Mouse (Mus musculus) ES-Bruce4 (cell line): ENCODE measurements around the gene Prpf8. TPM values are rescaled to one million over a fixed set of nuclear protein-coding genes. Genes with fewer than 3 reads are reported as not detected.

Experiments
- H3K27ac ChIP-seq: 2 replicates; pipeline ENCODE4 v1.5.1; 2012; ENCODE audit warnings: low read length, inconsistent platforms; ENCODE audit not compliant: insufficient read depth
- H3K27me3 ChIP-seq: 2 replicates; pipeline ENCODE4 v1.6.1; 2012; ENCODE audit warnings: mild to moderate bottlenecking, low read length, inconsistent platforms; ENCODE audit not compliant: control insufficient read depth, poor library complexity, insufficient read depth, severe bottlenecking
- H3K36me3 ChIP-seq: 2 replicates; pipeline ENCODE4 v1.6.1; 2012; ENCODE audit warnings: inconsistent platforms, mild to moderate bottlenecking, low read length, moderate library complexity; ENCODE audit not compliant: control insufficient read depth, poor library complexity, insufficient read depth, severe bottlenecking
- H3K4me1 ChIP-seq: one replicate; pipeline ENCODE4 v1.8.1; 2011; ENCODE audit warnings: low read length; ENCODE audit not compliant: control insufficient read depth, insufficient read depth
- H3K4me3 ChIP-seq: 2 replicates; pipeline ENCODE4 v1.5.1; 2011; ENCODE audit warnings: low read depth, mild to moderate bottlenecking, low read length
- H3K9ac ChIP-seq: 2 replicates; pipeline ENCODE4 v1.6.1; 2012; ENCODE audit warnings: low read depth, mild to moderate bottlenecking, inconsistent platforms; ENCODE audit not compliant: poor library complexity, severe bottlenecking
- H3K9me3 ChIP-seq: replicated peaks from 2 replicates; pipeline ENCODE4 v1.6.1; 2012; ENCODE audit warnings: mild to moderate bottlenecking, low read length, inconsistent platforms; ENCODE audit not compliant: control insufficient read depth, poor library complexity, insufficient read depth, severe bottlenecking
- CTCF ChIP-seq: IDR thresholded peaks from one replicate; pipeline ENCODE4 v1.8.1; 2011; ENCODE audit warnings: low read depth, low read length
- EP300 ChIP-seq: IDR thresholded peaks from 2 replicates; pipeline ENCODE4 v1.6.1; 2011; ENCODE audit warnings: low read depth, low read length; ENCODE audit not compliant: insufficient read depth
- POLR2A ChIP-seq: IDR thresholded peaks from one replicate; pipeline ENCODE4 v1.8.1; 2011; ENCODE audit warnings: low read length; ENCODE audit not compliant: insufficient read depth
- polyA plus RNA-seq: library from polyadenylated mRNA; stranded (reverse); fragments of >200 nt; gene quantifications from 2 replicates; pipeline ENCODE4 v1.2.4, GENCODE M21; 2011; ENCODE audit warnings: low read depth; ENCODE audit not compliant: missing spikeins, insufficient read depth, insufficient read length

Gene Prpf8
- polyA plus RNA-seq, 1 experiment, result 212 TPM

DNA sequence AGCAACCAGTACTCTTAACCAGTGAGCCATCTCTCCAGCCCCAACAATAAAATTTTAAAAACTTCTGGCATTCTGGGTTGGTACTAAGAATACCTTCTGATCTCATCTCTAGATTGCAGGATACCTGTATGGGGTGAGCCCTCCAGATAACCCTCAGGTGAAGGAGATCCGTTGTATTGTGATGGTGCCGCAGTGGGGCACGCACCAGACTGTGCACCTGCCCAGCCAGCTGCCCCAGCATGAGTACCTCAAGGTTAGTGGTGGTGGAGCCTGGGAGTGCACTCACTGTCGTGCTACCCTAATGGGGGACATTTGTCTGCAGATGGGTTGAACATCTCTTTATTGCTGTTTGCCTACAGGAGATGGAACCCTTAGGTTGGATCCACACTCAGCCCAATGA, 21.5 kb downstream of the Prpf8 start:
- TF ChIP-seq CTCF (no peak), POLR2A (no peak), EP300 (no peak)
- no peaks in the 10 kb centered on the region for H3K27me3 ChIP-seq
- H3K36me3 ChIP-seq, result peaks cover 46% of the 10 kb centered on the region
- no peak overlapping the region for H3K4me3 ChIP-seq
- no peaks in the 10 kb centered on the region for H3K9me3 ChIP-seq
- no peaks in the 10 kb centered on the region for H3K4me1 ChIP-seq
- no peak overlapping the region for H3K27ac ChIP-seq
- H3K9ac ChIP-seq, result no peak overlapping the region

DNA sequence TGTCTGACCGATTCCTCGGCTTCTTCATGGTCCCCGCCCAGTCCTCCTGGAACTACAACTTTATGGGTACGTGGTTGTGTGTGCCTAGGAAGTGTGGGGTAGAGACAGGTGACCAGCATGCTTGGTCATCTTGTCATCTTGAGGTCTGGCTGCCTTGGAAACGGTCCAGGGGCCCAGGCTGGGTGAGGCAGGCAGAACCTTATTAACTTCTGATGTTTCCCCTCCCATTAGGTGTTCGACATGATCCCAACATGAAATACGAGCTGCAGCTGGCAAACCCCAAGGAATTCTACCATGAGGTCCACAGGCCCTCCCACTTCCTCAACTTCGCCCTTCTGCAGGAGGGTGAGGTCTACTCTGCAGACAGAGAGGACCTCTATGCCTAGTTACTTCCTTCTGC, 22.3 kb downstream of the Prpf8 start:
- TF ChIP-seq POLR2A (no peak), CTCF (no peak), EP300 (no peak)
- Histone ChIP-seq H3K27me3 (no peaks in the 10 kb centered on the region), H3K4me3 (no peak overlapping the region), H3K36me3 (peaks cover 39% of the 10 kb centered on the region), H3K9me3 (no peaks in the 10 kb centered on the region), H3K9ac (no peak overlapping the region), H3K4me1 (no peaks in the 10 kb centered on the region), H3K27ac (no peak overlapping the region)

DNA sequence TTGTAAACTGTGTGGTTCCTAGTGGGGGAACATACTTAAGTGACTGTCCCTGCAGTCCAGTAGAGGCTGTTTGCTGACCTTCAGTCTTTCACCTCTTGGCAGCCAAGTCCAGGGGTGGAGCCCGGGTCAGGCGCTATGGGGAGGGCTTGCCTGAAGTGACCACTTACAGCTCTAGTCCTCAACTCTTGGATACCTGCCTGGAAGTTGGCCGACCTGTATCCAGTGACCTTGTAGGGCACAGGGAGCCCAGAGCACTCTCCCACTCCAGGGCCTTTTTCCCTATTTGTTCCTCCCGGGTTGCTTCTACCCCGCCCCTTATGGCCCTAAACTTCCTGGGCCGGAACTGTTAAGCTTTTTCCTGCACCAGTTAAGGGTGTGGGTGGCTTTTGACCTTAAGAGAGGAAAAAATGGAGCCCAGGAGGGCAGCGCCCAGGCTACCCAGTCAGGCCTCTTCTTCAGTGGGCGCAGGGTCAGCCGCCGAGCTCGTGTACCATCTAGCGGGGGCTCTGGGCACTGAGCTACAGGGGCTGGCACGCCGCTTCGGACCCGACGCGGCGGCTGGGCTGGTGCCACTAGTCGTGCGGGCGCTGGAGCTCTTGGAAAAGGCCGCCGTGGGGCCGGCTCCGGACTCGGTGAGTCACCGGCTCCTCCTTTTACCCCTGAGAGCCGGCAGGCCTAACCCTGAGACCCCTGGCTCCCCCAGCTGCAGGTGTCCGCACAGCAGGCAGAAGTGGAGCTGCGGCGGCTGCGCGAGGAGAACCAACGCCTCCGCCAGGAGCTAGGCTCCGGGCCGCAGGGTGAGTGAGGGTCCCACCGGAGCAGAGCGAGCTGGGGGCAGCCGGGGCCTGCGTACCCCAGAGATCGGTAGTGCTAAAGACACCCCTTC, 23.4 kb downstream of the Prpf8 start, which contains the start of gene Rilp:
Gene Rilp (plus strand): TSS at position 354 of the 886 bp plus-strand sequence.
- H3K4me1 ChIP-seq, result no peaks in the 10 kb centered on the region
- H3K27me3 ChIP-seq, result no peaks in the 10 kb centered on the region
- TF ChIP-seq POLR2A (no peak), EP300 (no peak), CTCF (no peak)
- peaks cover 28% of the 10 kb centered on the region for H3K36me3 ChIP-seq
- H3K9ac ChIP-seq, result peak within 1 kb of the TSS; percentile 53
- no peaks in the 10 kb centered on the region for H3K9me3 ChIP-seq
- H3K27ac ChIP-seq, result no peak within 1 kb of the TSS
- peak within 1 kb of the TSS; percentile 66 for H3K4me3 ChIP-seq

DNA sequence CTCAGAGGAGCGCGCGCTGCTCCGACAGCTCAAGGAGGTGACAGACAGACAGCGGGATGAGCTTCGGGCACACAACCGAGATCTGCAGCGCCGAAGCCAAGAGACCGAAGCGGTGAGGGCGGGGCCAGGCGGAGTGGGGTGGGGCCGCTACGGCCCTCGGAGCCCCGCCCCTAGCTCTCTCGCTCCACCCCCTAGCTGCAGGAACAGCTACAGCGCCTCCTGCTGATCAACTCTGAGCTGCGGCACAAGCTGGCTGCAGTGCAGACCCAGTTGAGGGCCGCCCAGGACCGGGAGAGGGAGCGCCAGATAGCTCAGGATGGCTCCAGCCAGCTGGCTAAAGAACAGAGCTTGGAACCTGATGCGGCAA, 24.0 kb downstream of the Prpf8 start:
- Histone ChIP-seq H3K27ac (no peak overlapping the region), H3K4me3 (peak overlapping the region; percentile 66), H3K27me3 (no peaks in the 10 kb centered on the region), H3K36me3 (peaks cover 24% of the 10 kb centered on the region), H3K9me3 (no peaks in the 10 kb centered on the region), H3K4me1 (no peaks in the 10 kb centered on the region), H3K9ac (peak overlapping the region; percentile 53)
- TF ChIP-seq POLR2A (no peak), EP300 (peak; percentile 63; the same call in 1 of the 2 replicates), CTCF (peak; percentile 93)

DNA sequence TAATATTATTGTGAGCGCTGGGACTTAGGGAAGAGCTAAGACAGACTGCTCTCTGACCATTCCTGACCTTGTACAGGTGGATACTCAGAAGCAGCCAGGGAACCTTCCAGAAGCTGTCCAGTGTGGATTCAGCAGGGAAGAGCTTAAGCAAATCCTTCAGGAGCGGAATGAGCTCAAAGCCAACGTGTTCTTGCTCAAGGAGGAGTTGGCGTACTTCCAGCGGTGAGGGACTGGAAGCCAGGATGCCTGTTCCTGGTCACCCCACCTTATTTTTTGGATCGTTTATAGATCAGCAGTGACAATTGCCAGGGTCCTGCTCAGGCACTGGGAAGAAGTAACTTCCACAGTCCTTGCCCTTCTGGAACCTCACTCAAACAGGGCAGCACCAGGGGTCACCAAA, 24.6 kb downstream of the Prpf8 start:
- no peaks in the 10 kb centered on the region for H3K27me3 ChIP-seq
- H3K4me1 ChIP-seq, result no peaks in the 10 kb centered on the region
- no peak overlapping the region for H3K9ac ChIP-seq
- no peak overlapping the region for H3K4me3 ChIP-seq
- H3K9me3 ChIP-seq, result no peaks in the 10 kb centered on the region
- TF ChIP-seq EP300 (no peak), CTCF (no peak), POLR2A (no peak)
- H3K27ac ChIP-seq, result no peak overlapping the region
- peaks cover 19% of the 10 kb centered on the region for H3K36me3 ChIP-seq
